Mouse (Mus musculus) left cerebral cortex, postnatal 4 days (tissue): ENCODE data around the gene Epn2. TPM values are rescaled to one million over a fixed set of nuclear protein-coding genes. Genes with fewer than 3 reads are reported as not detected.

Experiments
- DNase-seq: peaks from one replicate; pipeline ENCODE4 v3.0.0-alpha.2; 2022
- intact Hi-C: fragments of 180-260 bp; cut with DNase I; formaldehyde crosslinking; loops from one replicate; pipeline ENCODE4 v1.15.1; 2025
- total RNA-seq, 2 experiments: library from RNA; stranded (reverse); gene quantifications; 2 replicates each; pipeline ENCODE4 v1.2.3; 2021

The Epn2 gene
- 10 to 100 TPM; 99.3 to 99.6 TPM for total RNA-seq

DNA sequence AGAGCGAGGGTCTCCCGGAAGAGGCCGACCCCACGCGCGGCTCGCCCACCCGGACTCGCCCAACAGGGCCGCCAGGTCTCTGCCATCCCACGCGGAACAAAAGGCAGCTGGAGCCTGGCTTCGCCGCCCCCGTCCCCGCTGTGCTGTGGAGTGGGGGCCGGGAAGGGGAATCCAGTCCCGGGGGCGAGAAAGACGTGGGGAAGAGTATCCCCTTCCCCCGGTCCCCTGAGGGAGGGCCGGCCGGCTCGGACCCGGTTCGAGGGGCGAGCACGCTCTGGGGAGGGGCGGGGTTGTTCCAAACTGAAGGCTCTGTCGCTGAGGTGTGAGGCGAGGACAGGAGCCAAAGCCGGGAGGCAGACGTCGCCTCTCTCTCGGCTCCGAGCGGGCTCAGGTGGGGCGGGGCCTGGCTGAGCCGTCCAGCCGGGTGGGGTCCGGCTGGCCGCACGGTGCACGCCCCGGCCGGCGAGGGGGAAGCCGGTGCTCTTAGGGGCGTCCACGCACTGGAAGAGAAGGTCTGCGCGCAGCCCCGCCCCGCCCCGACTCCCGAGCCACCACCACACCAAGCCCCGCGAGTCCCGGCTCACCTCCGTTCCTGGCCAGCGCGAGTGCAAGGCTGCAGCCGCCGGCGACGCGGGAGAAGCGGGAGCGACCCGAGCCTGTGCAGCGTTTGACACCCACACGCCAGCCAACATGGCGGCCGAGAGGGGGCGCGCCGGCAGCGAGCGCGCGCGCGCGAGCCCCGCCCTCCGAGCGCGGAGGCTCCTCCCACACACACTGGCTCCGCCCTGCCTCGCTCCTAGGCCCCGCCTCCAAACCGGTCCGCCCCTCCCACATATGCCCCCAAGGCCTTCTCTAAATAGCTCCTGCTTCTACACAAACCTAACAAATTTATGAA lies at the start of gene Epn2:
Epn2 (minus strand) TSS at position 705 of the 895 bp plus-strand sequence.
- intact Hi-C loops: loop anchor here (5.0 to 10.0 kb wide), 2 partner anchors 164 to 407 kb away; no protein-coding TSS in a partner anchor
- peak; percentile 82 for DNase-seq

GRCm38 (mm10) chr11:61626509-61626908 lies 47.0 kb upstream of the Epn2 start:
- intact Hi-C loops: no loop called here

GRCm38 (mm10) chr11:61625136-61625535 lies 45.6 kb upstream of the Epn2 start:
- intact Hi-C loops: no loop called here
- DNase-seq: no peak

More at GRCm38 (mm10) chr11:61626509-61626908, 47.0 kb upstream of the Epn2 start:
- DNase-seq: no peak

- DNase-seq: no peak
- intact Hi-C loops: loop anchor here (5.0 kb wide), 1 partner anchor 203 kb away; no protein-coding TSS in a partner anchor
These were observed 41.3 kb upstream of the Epn2 start for GRCm38 (mm10) chr11:61620762-61621161.

DNA sequence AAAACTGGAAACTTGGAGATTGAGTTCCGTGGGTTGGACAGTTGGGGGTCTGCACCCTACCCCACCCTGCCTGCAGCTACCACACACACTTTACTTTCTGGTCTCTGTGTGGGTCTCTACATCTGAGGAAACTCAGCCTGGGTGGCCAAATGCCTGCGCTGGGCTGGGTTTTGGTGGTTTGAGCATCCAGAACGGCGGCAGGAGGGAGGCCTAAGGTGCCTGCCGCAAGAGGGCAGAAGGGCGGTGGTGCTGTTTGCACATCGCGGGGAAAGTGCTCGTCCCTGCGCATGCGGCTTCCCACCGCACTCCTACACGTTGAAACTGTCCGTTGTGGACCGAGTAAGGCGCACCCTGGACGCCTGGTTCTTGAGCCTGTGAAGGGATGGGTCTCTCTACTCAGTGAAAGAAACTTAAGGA lies 40.8 kb upstream of the Epn2 start:
- peak; percentile 87 for DNase-seq
- intact Hi-C loops: loop anchor here (5.0 kb wide), 1 partner anchor 203 kb away; no protein-coding TSS in a partner anchor

DNA sequence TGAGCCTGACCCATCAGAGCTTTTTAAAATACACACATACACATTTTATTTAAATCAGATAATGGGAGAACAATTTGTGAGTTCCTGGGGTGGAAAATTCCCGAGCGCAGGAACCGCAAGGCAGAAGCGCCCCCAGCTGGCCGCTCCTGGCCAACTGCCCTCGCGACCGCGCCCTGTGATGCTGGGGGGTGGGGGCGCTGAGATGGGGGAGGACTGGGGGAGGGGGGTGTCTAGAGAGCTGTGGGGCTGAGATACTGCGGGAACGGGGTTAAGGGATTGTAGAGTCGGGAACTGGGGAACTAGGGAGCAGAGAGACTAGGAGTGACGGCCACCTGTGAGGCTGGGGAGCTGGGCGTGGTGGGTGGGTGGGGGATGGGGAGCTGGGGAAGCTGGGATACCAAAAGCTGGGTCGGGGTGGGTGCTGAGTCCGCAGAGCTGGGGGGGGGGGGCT lies 40.3 kb upstream of the Epn2 start:
- peak; percentile 75 for DNase-seq
- intact Hi-C loops: loop anchor here (5.0 kb wide), 1 partner anchor 203 kb away; no protein-coding TSS in a partner anchor

GRCm38 (mm10) chr11:61619356-61619755 lies 39.9 kb upstream of the Epn2 start:
- no peak for DNase-seq
- intact Hi-C loops: no loop called here

DNA sequence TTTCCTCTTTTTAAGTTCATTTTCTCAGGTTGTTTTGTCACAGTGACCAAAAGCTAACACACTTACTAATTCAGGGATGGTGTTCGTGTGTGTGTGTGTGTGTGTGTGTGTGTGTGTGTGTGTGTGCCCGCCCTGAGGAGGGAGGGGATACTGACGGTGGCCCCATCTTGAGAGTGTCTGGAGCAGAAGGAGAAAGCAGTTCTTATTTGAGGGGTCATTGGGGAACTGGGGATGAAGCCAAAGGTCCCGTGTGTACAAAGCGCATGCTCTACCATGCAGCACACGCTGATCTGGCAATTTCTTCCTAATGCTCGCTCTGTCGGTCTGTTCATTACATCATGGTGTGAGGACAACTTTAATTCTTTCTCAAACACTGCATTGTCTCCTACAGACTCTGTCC lies 39.1 kb upstream of the Epn2 start:
- intact Hi-C loops: no loop called here
- DNase-seq: no peak

DNA sequence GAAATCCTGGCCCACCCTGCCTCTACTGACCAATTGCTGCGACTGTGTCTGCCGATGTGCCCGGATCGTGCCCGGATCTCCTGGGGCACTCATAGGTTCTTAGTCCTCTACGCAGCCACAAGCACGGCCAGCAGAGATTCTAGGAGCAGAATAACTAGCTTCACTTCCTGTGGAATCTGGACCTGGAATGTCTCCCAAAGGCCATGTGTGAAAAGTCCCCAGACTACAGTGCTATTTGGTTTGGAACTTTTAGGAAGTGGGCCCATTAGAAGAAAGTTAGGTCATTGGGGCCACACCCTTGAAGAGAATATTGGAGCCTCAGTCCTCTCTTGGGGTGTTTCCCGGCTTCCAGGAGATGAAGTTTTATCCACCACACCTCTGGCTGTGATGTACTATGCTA lies 38.6 kb upstream of the Epn2 start:
- intact Hi-C loops: no loop called here
- DNase-seq: no peak

DNA sequence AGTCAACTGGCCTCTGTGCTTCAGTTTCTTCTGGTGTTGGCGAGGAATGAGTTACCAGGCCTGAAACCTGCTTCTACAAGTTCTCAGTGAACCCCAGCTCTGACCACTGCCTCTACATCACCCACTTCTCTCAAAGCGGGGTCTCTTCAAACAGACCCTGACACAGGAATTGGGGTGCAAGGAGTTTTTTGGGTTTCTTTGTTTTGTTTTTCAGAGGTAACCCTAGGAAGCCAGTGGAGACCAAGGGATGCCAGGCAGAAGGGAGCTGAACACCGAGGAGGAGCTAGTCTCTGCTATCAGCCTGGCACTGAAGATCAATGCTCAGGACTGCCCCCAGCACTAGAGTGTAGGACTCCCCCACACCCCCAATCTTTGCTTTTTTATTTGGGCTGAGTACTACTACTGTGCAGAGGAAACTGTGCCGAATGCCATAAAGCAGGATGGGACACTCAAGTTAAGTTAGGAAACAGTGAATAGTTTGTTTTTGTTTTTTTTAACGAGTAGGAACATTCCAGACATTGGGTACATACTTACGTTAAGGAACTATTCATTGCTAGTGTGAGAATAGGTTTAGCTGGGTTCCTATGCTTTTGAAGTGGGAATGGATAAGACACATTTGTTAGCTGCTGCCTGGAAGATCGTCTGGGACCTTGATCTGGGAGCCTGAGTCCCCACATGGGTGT lies 37.9 kb upstream of the Epn2 start:
- intact Hi-C loops: no loop called here

DNA sequence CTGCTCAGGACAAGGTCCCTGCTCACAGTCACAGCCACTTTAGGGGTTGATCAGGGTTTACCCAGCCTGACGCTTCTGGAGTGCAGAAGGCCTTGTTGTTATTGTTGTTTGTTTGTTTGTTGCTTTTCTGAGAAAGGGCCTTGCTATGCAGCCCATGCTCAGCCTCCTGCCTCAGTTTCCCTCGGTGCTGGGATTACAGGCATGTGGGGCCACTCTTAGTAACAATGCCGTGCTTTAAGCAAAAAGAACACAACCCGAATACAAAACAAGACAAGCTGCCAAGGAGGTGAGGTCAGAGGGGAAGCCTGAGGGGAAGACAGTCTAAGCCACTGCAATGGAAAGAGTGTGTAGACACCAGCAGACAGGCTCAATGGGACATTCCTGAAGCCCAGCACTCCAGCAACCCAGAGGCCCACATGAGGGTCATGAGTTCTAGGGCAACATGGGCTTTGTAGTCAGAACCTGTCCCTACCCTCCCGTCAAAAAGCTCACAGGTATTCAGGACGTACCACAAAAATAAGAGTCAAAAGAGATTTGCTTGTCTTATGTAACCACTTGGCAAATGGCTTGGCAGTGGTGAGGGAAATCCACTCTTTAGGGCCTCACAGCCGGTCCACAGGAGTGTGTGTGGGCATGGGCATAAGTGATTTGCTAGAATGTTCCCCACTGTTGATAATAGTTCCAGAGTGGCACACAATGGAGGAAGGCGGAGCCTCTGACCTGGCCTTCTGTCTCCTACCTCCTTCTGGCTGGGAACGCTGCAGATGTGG lies 37.2 kb upstream of the Epn2 start:
- intact Hi-C loops: no loop called here
- DNase-seq: no peak

More for the DNA sequence above, 37.9 kb upstream of the Epn2 start:
- DNase-seq: no peak

- no peak for DNase-seq
- intact Hi-C loops: no loop called here
These were observed 36.4 kb upstream of the Epn2 start for GRCm38 (mm10) chr11:61615686-61616522.

DNA sequence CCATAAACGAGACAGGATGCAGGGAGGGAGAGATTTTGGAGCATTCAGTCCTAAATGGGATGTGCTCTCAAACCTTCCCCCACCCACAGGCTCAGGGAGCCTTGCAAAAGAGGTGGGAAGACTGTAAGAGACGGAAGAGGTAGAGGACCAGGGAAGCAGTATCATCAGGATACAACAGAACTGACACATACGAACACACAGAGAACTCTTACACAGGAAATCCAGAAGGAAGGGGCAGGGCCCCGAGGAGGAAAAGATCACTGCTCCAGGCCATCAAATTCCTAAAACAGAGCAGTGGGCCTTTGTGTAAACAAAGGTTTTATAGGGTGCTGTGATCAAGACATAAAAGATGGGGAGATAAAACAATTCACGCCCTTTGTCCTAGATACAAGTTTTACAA lies 34.9 kb upstream of the Epn2 start:
- intact Hi-C loops: no loop called here
- no peak for DNase-seq

DNA sequence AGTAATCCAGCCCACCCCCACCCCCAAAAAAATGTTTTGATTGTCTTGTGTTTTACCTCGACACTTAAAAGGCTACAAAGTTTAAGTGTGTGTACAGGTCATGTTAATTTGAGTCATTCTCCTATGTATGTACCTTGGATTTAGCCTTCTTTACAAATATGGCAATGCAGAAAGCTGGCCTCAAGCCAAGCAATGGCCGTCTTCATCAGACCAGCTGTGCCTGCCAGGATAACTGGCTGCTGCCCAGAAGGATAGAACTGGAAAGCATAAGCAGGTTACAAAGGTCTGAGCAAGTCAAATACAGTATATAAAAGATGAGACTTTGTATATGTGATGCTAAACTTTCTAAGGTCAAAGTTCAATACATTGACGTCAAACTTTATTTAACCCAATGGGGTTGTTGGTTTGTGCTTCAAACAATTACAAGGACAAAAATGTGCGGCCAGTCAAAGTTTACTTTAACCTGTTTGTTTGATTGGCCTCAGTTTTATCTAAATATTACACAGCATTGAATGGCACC lies 32.7 kb upstream of the Epn2 start:
- peak; percentile 48 for DNase-seq
- intact Hi-C loops: no loop called here

DNA sequence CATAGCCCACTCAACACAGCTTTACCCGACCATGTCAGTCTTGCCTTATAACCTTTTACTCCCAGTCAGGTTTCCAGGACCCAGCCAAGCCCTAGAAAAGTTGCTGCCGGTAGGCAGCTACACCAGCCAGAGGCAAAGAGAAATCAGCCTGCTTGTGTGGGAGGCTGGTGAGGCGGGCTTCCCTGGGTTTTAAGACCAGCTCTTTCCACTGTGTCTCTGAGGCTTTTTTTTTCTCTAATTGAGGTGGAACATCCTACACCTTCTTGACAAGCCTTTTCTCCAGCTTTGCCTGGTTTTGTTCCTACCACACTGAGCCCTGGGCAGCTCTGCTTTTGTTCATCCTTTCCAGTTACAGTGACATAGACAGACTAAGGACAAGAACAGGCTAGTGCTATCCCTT lies 31.7 kb upstream of the Epn2 start:
- no peak for DNase-seq
- intact Hi-C loops: no loop called here

- intact Hi-C loops: loop anchor here (2.0 kb wide), 1 partner anchor 21 kb away; no protein-coding TSS in a partner anchor
These were observed 28.6 kb upstream of the Epn2 start for GRCm38 (mm10) chr11:61608072-61608471.

GRCm38 (mm10) chr11:61602705-61603104 lies 23.2 kb upstream of the Epn2 start:
- intact Hi-C loops: no loop called here
- no peak for DNase-seq

More at GRCm38 (mm10) chr11:61608072-61608471, 28.6 kb upstream of the Epn2 start:
- no peak for DNase-seq

GRCm38 (mm10) chr11:61601465-61601864 lies 22.0 kb upstream of the Epn2 start:
- intact Hi-C loops: no loop called here
- no peak for DNase-seq

DNA sequence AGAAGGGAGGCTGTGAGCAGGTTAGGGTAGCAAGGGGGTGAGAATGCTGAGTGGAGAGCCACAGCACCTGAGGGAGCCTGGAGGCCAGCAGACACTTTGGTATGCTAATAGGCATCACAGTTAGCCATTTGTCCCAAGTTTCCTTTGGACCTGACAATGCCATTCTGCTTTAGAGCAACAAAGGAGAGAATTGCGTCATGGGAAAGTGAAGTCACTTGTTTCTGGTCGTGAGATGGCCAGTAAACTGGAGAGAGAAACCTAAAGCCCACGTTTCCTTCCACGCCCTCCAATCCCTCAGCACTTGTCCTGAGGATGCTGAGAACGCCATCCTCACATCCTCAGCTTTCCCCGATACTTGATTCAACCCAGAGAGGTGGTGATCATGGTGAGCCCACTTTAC lies 18.9 kb upstream of the Epn2 start:
- intact Hi-C loops: no loop called here
- no peak for DNase-seq
